Mouse (Mus musculus) adrenal gland, postnatal 0 days (tissue): Measurements from ENCODE around the gene F11r. TPM values are rescaled to one million over a fixed set of nuclear protein-coding genes. Genes with fewer than 3 reads are reported as not detected.

Source experiments
- polyA plus RNA-seq: library from polyadenylated mRNA; unstranded; fragments of >200 nt; fragmentation: Nextera tagmentation; extraction: Ambion mirVana; gene quantifications from 2 replicates; pipeline ENCODE4 v1.2.1, GENCODE M21; 2015

F11r gene
- 56.2 and 87.2 TPM in 2 replicates for polyA plus RNA-seq

DNA sequence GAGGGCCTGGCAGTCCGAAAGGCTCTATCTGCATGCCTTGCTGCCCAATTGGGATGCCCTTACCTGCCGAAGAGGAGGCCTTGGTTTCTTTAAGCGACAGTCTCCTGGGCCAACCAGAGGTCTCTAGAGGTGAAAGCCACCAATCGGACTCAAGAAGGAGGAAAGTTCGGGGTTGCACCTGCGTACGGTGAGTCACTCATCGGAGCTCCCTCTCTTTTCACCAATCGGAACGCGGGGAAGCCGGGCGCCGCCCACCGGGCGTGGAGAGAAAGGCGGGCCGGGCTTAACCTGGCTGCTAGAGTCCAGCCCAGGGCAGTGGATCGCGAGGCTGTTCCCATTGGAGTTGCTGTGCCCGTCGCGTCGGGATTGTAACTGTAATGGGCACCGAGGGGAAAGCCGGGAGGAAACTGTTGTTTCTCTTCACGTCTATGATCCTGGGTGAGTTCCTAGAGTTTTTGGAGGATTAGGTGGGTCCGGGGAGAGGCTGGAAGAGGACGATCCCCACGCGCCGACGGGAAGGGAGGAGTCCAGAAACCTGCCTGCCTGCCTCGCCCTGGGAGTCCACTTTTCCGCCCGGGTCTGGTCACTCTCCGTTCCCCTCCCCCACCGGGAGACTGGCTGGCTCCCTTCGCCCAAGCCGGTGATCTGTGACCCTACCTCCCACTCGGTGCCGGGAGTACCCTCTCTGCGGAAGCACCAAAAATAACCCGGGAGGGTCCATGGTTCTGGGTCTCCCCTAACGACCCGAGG lies at the start of gene F11r:
Gene F11r, plus strand, starts transcription at position 272 of the 750 bp plus-strand sequence.

DNA sequence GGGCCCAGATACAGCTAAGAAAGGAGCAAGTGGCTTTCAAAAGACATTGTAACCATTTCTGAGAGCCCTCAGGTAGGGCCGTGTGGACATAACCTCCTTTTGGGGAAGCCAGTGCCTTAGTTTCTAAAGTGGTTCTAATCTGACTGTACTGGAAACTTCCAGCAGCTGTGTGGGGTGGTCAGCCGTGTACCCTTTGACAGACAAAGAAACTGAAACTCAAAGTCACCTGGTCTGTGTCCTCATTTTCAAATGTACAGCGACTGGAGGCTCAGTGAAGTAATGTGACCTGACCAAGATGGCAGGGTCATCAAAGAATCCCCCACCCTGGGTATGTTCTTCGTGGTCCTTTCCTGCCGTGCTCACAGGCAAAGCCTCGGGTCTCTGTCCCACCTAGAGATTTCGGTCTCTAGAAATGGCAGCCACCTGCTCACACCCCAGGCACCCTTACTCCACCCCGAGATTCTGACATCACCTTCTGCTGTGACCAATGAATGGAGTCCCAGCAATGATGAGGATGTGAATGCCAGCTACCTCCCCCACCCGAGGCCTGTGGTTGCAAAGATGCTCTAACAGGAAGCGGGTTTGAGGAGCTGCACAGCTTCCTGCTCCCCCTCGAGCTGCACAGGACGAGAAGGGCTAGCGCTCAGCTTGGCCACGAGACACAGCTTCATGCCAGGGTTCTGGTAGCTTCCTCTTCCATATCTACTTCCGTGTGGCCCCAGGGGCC lies 48.8 kb upstream of the F11r start, which contains the start of gene Arhgap30:
Gene Arhgap30, plus strand, starts transcription at position 579 of the 727 bp plus-strand sequence.

DNA sequence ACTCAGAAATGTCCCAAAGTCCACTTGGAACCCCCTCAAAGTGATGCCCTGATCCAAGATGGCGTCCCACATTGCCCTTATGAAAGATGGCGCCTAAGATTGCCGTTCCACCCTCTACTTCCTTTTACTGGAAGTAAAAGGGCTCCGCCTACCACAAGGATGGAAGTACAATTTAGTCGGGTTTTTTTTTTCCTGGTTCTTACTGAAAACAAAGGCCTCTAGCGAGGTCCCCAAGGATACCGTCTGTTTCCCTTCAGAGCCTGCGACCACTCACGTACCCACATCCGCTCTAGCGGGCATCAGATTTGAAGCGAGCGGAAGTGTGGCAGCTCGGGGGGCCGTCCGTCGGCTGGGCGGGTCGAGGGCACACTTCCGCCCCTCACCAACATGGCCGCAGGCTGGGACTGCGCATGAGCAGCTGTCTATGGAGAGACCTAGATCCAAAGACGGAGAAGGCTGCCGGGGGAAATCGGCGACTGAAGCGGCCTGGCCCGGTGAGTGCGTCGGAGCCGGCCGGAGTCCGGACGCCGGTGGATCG lies 26.3 kb upstream of the F11r start, which contains the start of gene Usf1:
Gene Usf1, plus strand, starts transcription at position 367 of the 538 bp plus-strand sequence.

DNA sequence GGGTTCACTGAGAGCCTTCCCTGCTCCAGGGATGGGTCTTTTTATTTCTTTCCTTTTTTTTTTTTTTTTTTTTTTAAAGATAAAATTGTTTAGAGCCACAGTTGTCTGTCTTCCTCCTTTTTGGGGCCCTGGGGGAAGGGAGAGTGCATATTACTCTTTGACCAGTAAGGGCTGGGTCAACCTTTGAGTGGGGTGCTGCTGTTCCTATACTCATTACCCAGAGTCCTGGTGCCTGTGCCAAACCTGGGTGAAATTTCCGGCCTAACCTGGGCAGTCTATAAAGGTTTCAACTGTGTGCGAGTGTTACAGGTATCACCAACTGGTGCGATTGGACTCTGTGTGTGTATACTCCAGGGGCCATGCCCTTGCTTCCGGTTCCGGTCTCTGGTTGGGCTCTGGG lies 18.7 kb upstream of the F11r start, which contains the start of gene Tstd1:
Gene Tstd1, plus strand, starts transcription at position 213 of the 400 bp plus-strand sequence.

DNA sequence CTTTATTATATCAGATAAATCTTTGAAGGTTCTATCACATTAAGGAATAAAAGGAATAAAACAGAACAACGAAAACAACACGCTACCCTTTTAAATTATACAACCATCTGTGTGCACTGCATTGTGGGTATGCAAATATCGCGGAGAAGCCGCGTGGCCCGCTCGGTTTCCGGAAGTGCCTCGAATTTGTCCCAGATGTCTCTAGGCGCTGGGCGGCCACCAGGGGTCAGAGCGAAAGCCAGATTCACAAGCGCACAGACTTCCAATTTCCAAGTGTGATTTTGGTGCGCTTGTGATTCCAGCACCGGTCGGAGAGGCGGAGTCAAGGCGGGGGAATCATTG lies 65.9 kb downstream of the F11r start, which contains the start of gene Alyref2:
Gene Alyref2, plus strand, starts transcription at position 229 of the 342 bp plus-strand sequence.

Other genes with a start within 250 kb of the F11r start
- gene Pcp4l1, start 241.3 kb upstream of the F11r start, polyA plus RNA-seq: 6.8 and 12.3 TPM in 2 replicates
- gene Nr1i3, start 223.6 kb upstream of the F11r start, polyA plus RNA-seq: 1.7 and 2.5 TPM in 2 replicates
- 24.7 and 27.6 TPM in 2 replicates for gene Tomm40l, start 215.0 kb upstream of the F11r start, polyA plus RNA-seq
- 476 and 741 TPM in 2 replicates for gene Apoa2, start 212.5 kb upstream of the F11r start, polyA plus RNA-seq
- gene Fcer1g, start 203.2 kb upstream of the F11r start, polyA plus RNA-seq: 91.3 and 98.9 TPM in 2 replicates
- gene Adamts4, start 187.1 kb upstream of the F11r start, polyA plus RNA-seq: 2.1 and 2.6 TPM in 2 replicates
- 307 and 430 TPM in 2 replicates for gene Ndufs2, start 186.1 kb upstream of the F11r start, polyA plus RNA-seq
- gene B4galt3, start 167.2 kb upstream of the F11r start, polyA plus RNA-seq: 25.8 and 38.1 TPM in 2 replicates
- 19.7 and 42.8 TPM in 2 replicates for gene Ppox, start 156.3 kb upstream of the F11r start, polyA plus RNA-seq
- gene Usp21, start 149.5 kb upstream of the F11r start, polyA plus RNA-seq: 27.7 and 43.9 TPM in 2 replicates
- gene Ufc1, start 142.5 kb upstream of the F11r start, polyA plus RNA-seq: 136 and 154 TPM in 2 replicates
- 25.9 and 36.8 TPM in 2 replicates for gene Dedd, start 108.4 kb upstream of the F11r start, polyA plus RNA-seq
- 36.4 and 71.2 TPM in 2 replicates for gene Nit1, start 91.9 kb upstream of the F11r start, polyA plus RNA-seq
- 71.6 and 101 TPM in 2 replicates for gene Pfdn2, start 91.9 kb upstream of the F11r start, polyA plus RNA-seq
- gene Klhdc9, start 76.7 kb upstream of the F11r start, polyA plus RNA-seq: 5.3 and 6.9 TPM in 2 replicates
- 0.19 and 0.27 TPM in 2 replicates for gene Nectin4, start 67.4 kb upstream of the F11r start, polyA plus RNA-seq
- gene Arhgap30, start 48.6 kb upstream of the F11r start, polyA plus RNA-seq: 2.2 and 2.3 TPM in 2 replicates
- gene Usf1, start 26.2 kb upstream of the F11r start, polyA plus RNA-seq: 54.5 and 56.5 TPM in 2 replicates
- 2.3 and 2.7 TPM in 2 replicates for gene Tstd1, start 18.7 kb upstream of the F11r start, polyA plus RNA-seq
- gene Alyref2, start 65.9 kb downstream of the F11r start, polyA plus RNA-seq: 16.8 and 18.8 TPM in 2 replicates
- not detected in 2 replicates for gene Itln1, start 97.8 kb downstream of the F11r start, polyA plus RNA-seq
- gene Cd244a, start 121.7 kb downstream of the F11r start, polyA plus RNA-seq: 0.38 and 0.55 TPM in 2 replicates
- 0.41 and 0.77 TPM in 2 replicates for gene Ly9, start 169.9 kb downstream of the F11r start, polyA plus RNA-seq
- gene Slamf7, start 215.5 kb downstream of the F11r start, polyA plus RNA-seq: 0.55 and 0.99 TPM in 2 replicates
- 12.1 and 20.0 TPM in 2 replicates for gene Cd48, start 244.5 kb downstream of the F11r start, polyA plus RNA-seq